Mouse (Mus musculus): ENCODE measurements around the gene Fhad1. TPM values are rescaled to one million over a fixed set of nuclear protein-coding genes. Genes with fewer than 3 reads are reported as not detected.
"Not testable (repeated sequence)": the region's sequence is repeated elsewhere in the genome, so short reads cannot be mapped to it uniquely, and the experiment has no call there.

Gene Fhad1
- polyA plus RNA-seq, 1 experiment from 2014 or later = 1.3 TPM

DNA sequence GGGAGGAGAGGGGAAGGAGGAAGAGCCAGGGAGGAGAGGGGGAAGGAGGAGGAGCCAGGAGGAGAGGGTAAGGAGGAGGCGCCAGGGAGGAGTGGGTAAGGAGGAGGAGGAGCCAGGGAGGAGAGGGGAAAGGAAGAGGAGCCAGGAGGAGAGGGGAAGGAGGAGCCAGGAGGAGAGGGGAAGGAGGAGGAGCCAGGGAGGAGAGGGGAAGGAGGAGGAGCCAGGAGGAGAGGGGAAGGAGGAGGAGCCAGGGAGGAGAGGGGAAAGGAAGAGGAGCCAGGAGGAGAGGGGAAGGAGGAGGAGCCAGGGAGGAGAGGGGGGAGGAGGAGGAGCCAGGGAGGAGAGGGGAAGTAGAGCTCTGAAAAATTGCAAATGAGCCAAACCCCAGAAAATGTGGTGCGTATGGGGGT, 20.8 kb downstream of the Fhad1 start:
- not testable (repeated sequence) for H3K27ac ChIP-seq (ENCODE audit: low read depth, low read length); ATAC-seq; H3K4me2 ChIP-seq (ENCODE audit: low read length); DNase-seq (ENCODE audit: low spot score); H3K36me3 ChIP-seq (ENCODE audit: control insufficient read depth, insufficient read depth, low read length); H3K4me3 ChIP-seq (ENCODE audit: low read depth, low read length); H3K27me3 ChIP-seq (replicated peaks; ENCODE audit: control insufficient read depth, insufficient read depth, low read length); H3K9ac ChIP-seq (ENCODE audit: low read length); H3K4me1 ChIP-seq (ENCODE audit: control insufficient read depth, insufficient read depth, low read length); H3K9me3 ChIP-seq (replicated peaks; ENCODE audit: control insufficient read depth, low read length)
- 54% methylated on average over 2 of the region's 2 CpGs for WGBS

DNA sequence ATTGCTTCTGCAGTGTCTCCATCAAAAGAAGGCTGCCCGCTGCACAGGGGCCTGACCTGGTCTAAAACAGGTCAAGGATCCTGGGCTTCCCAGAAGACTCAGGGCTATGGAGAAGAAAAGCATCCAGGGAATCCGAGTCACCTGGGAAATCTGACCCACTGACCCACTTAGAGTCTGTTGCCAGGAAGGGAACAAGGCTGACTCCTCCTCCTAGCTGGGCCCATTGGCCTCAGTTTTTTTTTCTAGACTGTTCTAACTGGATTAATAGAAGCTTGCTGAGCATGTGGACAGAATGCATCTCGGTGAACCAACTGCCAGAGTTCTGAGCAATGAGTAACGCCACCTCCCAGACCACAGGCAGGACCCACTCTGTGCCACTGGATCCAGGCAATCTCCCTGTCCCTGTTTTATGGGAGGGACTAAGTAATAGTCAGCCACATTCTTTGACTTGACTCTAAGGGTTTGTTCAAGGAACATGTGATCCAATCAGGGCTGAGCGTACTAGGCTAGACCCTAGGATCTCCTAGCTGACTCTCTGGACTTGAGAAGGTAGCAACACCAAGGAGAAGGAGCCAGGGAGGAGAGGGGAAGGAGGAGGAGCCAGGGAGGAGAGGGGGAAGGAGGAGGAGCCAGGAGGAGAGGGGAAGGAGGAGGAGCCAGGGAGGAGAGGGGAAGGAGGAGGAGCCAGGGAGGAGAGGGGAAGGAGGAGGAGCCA, 21.4 kb downstream of the Fhad1 start:
- no peak for ATAC-seq
- no peaks in the 10 kb centered on the region for H3K27me3 ChIP-seq (replicated peaks; ENCODE audit: control insufficient read depth, insufficient read depth, low read length)
- H3K4me2 ChIP-seq (ENCODE audit: low read length) = no peak overlapping the region
- H3K9me3 ChIP-seq (replicated peaks; ENCODE audit: control insufficient read depth, low read length) = no peaks in the 10 kb centered on the region
- no peak overlapping the region for H3K4me3 ChIP-seq (ENCODE audit: low read depth, low read length)
- H3K9ac ChIP-seq (ENCODE audit: low read length) = no peak overlapping the region
- H3K4me1 ChIP-seq (ENCODE audit: control insufficient read depth, insufficient read depth, low read length) = peaks cover 7% of the 10 kb centered on the region
- DNase-seq (ENCODE audit: low spot score) = no peak
- H3K27ac ChIP-seq (ENCODE audit: low read depth, low read length) = no peak overlapping the region
- no peaks in the 10 kb centered on the region for H3K36me3 ChIP-seq (ENCODE audit: control insufficient read depth, insufficient read depth, low read length)
- 86% methylated on average over 5 of the region's 5 CpGs for WGBS

DNA sequence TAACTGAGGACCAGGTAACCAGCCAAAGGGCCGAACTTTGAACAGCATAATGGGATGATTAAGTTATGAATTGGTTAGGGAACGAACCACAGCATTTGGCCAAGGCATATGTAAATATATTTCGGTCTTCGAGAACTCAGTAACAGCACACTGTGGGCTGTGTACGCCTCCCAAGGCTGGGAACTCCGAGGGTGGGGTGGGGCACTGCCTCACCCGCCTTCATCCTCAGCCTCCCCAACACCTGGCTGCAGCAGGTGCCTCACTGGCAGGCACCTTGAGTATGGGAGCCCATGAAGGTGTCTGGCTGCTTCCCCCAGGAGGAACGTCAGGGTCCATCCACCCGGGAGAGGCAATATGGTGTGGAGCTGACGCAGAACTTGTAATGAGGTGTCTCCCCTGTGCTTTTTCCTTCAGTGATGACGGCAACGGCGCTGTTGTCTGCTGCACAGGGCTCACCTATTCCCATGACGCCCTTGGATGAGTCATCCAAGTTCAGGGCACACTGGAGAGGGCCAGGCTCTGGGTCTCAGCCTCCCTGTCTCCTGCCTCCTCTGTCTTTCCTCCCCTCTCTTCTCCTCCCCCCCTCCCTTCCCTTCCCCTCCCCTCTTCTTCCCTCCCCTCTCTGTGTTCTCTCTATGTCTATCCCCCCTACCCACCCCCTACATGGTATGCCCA, 22.2 kb downstream of the Fhad1 start:
- no peak overlapping the region for H3K4me3 ChIP-seq (ENCODE audit: low read depth, low read length)
- peaks cover 6% of the 10 kb centered on the region for H3K4me1 ChIP-seq (ENCODE audit: control insufficient read depth, insufficient read depth, low read length)
- H3K27me3 ChIP-seq (replicated peaks; ENCODE audit: control insufficient read depth, insufficient read depth, low read length) = no peaks in the 10 kb centered on the region
- no peak overlapping the region for H3K9ac ChIP-seq (ENCODE audit: low read length)
- H3K4me2 ChIP-seq (ENCODE audit: low read length) = no peak overlapping the region
- no peaks in the 10 kb centered on the region for H3K36me3 ChIP-seq (ENCODE audit: control insufficient read depth, insufficient read depth, low read length)
- DNase-seq (ENCODE audit: low spot score) = no peak
- WGBS = 80% methylated on average over 14 of the region's 14 CpGs
- no peaks in the 10 kb centered on the region for H3K9me3 ChIP-seq (replicated peaks; ENCODE audit: control insufficient read depth, low read length)
- no peak for ATAC-seq
- H3K27ac ChIP-seq (ENCODE audit: low read depth, low read length) = no peak overlapping the region

DNA sequence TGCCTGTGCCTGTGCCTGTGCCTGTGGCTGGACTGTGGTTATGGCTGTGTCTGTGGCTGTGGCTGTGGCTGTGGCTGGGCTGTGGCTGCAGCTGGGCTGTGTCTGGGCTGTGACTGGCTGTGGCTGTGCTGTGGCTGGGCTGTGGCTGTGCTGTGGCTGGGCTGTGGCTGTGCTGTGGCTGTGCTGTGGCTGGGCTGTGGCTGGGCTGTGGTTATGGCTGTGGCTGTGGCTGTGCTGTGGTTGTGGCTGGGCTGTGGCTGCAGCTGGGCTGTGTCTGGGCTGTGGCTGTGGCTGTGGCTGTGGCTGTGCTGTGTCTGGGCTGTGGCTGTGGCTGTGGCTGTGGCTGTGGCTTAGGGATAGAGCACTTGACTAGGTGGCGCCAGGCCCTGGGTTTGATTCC, 26.7 kb downstream of the Fhad1 start:
- H3K4me1 ChIP-seq (ENCODE audit: control insufficient read depth, insufficient read depth, low read length) = no peaks in the 10 kb centered on the region; the same call in 1 of the 2 replicates
- no peaks in the 10 kb centered on the region for H3K27me3 ChIP-seq (replicated peaks; ENCODE audit: control insufficient read depth, insufficient read depth, low read length)
- H3K36me3 ChIP-seq (ENCODE audit: control insufficient read depth, insufficient read depth, low read length) = no peaks in the 10 kb centered on the region
- H3K9me3 ChIP-seq (replicated peaks; ENCODE audit: control insufficient read depth, low read length) = no peaks in the 10 kb centered on the region
- no peak for ATAC-seq
- no peak overlapping the region for H3K27ac ChIP-seq (ENCODE audit: low read depth, low read length)
- no peak overlapping the region for H3K4me2 ChIP-seq (ENCODE audit: low read length)
- no peak overlapping the region for H3K4me3 ChIP-seq (ENCODE audit: low read depth, low read length)
- WGBS = 80% methylated on average over 1 of the region's 1 CpGs
- DNase-seq (ENCODE audit: low spot score) = no peak
- no peak overlapping the region for H3K9ac ChIP-seq (ENCODE audit: low read length)

DNA sequence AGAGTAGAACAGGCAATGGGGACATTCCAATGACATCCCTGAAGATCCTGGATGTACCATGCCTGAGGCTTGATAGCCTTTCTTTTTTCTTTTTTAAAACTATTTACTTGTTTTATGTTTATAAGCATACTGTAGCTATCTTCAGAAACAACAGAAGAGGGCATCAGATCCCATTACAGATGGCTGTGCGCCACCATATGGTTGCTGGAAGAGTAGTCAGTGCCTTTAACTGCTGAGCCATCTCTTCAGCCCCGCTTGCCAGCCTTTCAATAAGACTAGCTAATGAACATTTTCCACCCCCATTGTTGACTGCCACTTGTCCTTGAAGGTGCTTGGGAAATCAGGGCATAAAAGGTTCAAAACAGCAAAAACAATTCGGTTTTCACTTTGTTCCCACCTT, 31.2 kb downstream of the Fhad1 start:
- WGBS = 46% methylated on average over 3 of the region's 3 CpGs
- peak; percentile 59 for DNase-seq (ENCODE audit: low spot score)
- no peaks in the 10 kb centered on the region for H3K36me3 ChIP-seq (ENCODE audit: control insufficient read depth, insufficient read depth, low read length)

DNA sequence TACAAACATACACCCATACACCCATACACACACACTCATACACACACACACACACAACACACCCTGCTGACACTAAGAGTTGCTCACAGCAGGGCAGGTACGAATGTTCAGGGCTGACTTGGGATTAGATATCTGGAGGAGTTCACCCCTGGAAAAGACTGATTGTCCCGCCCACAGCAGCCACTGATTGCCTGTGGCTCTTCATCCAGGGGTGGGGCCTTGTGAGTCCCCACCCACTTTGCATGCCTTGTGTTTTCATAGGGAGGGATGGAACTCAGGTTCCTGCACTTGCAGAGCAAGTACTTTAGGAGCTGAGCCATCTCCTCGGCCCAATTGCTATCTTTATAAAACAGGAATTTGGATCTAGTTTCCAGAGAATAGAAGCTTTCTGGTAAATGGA, 33.4 kb downstream of the Fhad1 start:
- no peak for DNase-seq (ENCODE audit: low spot score)
- Histone ChIP-seq H3K4me2 (ENCODE audit: low read length) (no peak overlapping the region), H3K36me3 (ENCODE audit: control insufficient read depth, insufficient read depth, low read length) (no peaks in the 10 kb centered on the region), H3K9me3 (replicated peaks; ENCODE audit: control insufficient read depth, low read length) (no peaks in the 10 kb centered on the region), H3K9ac (ENCODE audit: low read length) (no peak overlapping the region), H3K4me1 (ENCODE audit: control insufficient read depth, insufficient read depth, low read length) (no peaks in the 10 kb centered on the region; the same call in 1 of the 2 replicates), H3K27me3 (replicated peaks; ENCODE audit: control insufficient read depth, insufficient read depth, low read length) (no peaks in the 10 kb centered on the region), H3K27ac (ENCODE audit: low read depth, low read length) (no peak overlapping the region), H3K4me3 (ENCODE audit: low read depth, low read length) (no peak overlapping the region)
- ATAC-seq = no peak
- WGBS = 66% methylated on average over 3 of the region's 3 CpGs

More for the DNA sequence above, 31.2 kb downstream of the Fhad1 start:
- Histone ChIP-seq H3K9me3 (replicated peaks; ENCODE audit: control insufficient read depth, low read length) (no peaks in the 10 kb centered on the region), H3K27ac (ENCODE audit: low read depth, low read length) (no peak overlapping the region), H3K27me3 (replicated peaks; ENCODE audit: control insufficient read depth, insufficient read depth, low read length) (no peaks in the 10 kb centered on the region), H3K9ac (ENCODE audit: low read length) (no peak overlapping the region), H3K4me1 (ENCODE audit: control insufficient read depth, insufficient read depth, low read length) (no peaks in the 10 kb centered on the region; the same call in 1 of the 2 replicates), H3K4me3 (ENCODE audit: low read depth, low read length) (no peak overlapping the region), H3K4me2 (ENCODE audit: low read length) (no peak overlapping the region)
- no peak for ATAC-seq

DNA sequence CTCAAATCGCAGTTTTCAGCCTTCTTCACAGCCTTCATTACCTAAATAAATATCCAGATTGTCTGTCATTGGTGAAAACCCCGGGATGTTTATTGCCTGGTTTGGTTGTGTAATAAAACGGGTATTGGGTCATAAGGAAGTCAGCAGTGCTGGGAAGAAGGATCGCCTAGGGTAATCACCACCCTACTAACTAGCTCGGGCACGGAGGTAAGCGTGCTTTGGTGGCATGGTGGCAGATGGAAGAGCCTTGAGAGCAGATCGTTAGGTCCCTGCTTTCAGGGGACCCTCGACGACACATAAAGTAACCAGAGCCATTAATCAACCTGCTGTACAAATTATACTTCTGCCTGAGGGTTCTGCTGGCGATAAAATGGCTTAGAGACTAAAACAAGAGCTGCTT, 36.3 kb downstream of the Fhad1 start:
- no peak for DNase-seq (ENCODE audit: low spot score)
- Histone ChIP-seq H3K9ac (ENCODE audit: low read length) (no peak overlapping the region), H3K9me3 (replicated peaks; ENCODE audit: control insufficient read depth, low read length) (no peaks in the 10 kb centered on the region), H3K4me1 (ENCODE audit: control insufficient read depth, insufficient read depth, low read length) (no peaks in the 10 kb centered on the region; the same call in 1 of the 2 replicates), H3K27me3 (replicated peaks; ENCODE audit: control insufficient read depth, insufficient read depth, low read length) (no peaks in the 10 kb centered on the region), H3K4me3 (ENCODE audit: low read depth, low read length) (no peak overlapping the region), H3K36me3 (ENCODE audit: control insufficient read depth, insufficient read depth, low read length) (no peaks in the 10 kb centered on the region), H3K4me2 (ENCODE audit: low read length) (no peak overlapping the region), H3K27ac (ENCODE audit: low read depth, low read length) (no peak overlapping the region)
- ATAC-seq = no peak
- WGBS = 59% methylated on average over 11 of the region's 11 CpGs

DNA sequence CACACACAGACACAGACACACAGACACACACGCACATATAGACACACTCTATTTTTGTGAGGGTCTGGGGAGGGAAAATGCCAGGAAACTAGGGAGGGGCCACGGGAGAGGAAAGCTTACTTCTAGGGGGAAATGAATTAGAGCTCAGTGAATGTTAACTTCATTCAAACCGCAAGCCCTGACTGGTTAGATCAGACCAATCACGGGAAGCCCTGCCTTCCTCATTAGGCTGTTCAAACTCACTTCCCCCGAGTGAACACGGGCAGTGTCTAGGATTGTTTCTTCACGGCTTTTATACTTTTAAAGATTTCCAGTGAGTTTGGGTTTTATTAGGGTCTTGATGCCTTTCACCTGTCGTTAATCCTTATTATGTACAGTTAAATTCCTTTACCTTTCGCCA, 37.5 kb downstream of the Fhad1 start:
- no peaks in the 10 kb centered on the region for H3K4me1 ChIP-seq (ENCODE audit: control insufficient read depth, insufficient read depth, low read length)
- WGBS = 40% methylated on average over 9 of the region's 9 CpGs
- H3K4me3 ChIP-seq (ENCODE audit: low read depth, low read length) = no peak overlapping the region
- H3K27ac ChIP-seq (ENCODE audit: low read depth, low read length) = no peak overlapping the region
- no peak for DNase-seq (ENCODE audit: low spot score)
- no peak overlapping the region for H3K4me2 ChIP-seq (ENCODE audit: low read length)
- no peaks in the 10 kb centered on the region for H3K27me3 ChIP-seq (replicated peaks; ENCODE audit: control insufficient read depth, insufficient read depth, low read length)
- no peaks in the 10 kb centered on the region for H3K9me3 ChIP-seq (replicated peaks; ENCODE audit: control insufficient read depth, low read length)
- H3K9ac ChIP-seq (ENCODE audit: low read length) = no peak overlapping the region
- no peaks in the 10 kb centered on the region for H3K36me3 ChIP-seq (ENCODE audit: control insufficient read depth, insufficient read depth, low read length)
- ATAC-seq = no peak

DNA sequence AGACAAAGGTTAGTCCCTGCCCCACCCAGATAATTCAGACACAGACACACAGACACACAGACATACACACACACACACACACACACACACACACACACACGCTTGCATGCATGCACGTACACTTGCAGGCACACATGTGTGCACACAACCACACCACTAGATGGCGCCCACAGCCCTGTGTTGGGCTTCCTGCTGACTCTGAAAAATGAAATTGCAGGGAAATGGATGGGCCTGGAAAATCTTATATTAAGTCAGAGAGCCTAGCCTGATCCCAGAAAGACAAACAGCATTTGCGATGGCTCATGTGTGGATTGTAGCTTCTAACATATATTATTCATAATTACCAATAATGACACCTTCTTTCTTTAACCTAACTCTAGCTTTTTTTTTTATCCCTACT, 38.7 kb downstream of the Fhad1 start:
- Histone ChIP-seq H3K9me3 (replicated peaks; ENCODE audit: control insufficient read depth, low read length) (no peaks in the 10 kb centered on the region), H3K36me3 (ENCODE audit: control insufficient read depth, insufficient read depth, low read length) (no peaks in the 10 kb centered on the region), H3K27me3 (replicated peaks; ENCODE audit: control insufficient read depth, insufficient read depth, low read length) (no peaks in the 10 kb centered on the region), H3K4me1 (ENCODE audit: control insufficient read depth, insufficient read depth, low read length) (no peaks in the 10 kb centered on the region), H3K27ac (ENCODE audit: low read depth, low read length) (no peak overlapping the region), H3K4me3 (ENCODE audit: low read depth, low read length) (no peak overlapping the region), H3K9ac (ENCODE audit: low read length) (no peak overlapping the region), H3K4me2 (ENCODE audit: low read length) (no peak overlapping the region)
- ATAC-seq (0 out of 2 replicates have a peak, but pooled peaks have one; percentile 23), DNase-seq (ENCODE audit: low spot score) (peak; percentile 78)
- WGBS = 49% methylated on average over 4 of the region's 4 CpGs
